Mouse (Mus musculus) B cell, adult 62 days (primary cell): ENCODE data around the gene B4galt7. TPM values are rescaled to one million over a fixed set of nuclear protein-coding genes. Genes with fewer than 3 reads are reported as not detected.

ENCODE experiments used
- total RNA-seq: library from RNA; stranded (reverse); gene quantifications from 4 replicates; pipeline ENCODE4 v1.2.4, GENCODE M21; 2023

Gene B4galt7
- 19.4 to 21.3 TPM (median 21.0 TPM) in 4 replicates for total RNA-seq

GRCm38 (mm10) chr13:55599566-55600540 lies at the start of gene B4galt7:
TSS of gene B4galt7 (plus strand) at chr13:55599896.

GRCm38 (mm10) chr13:55571027-55571751 lies 28.5 kb upstream of the B4galt7 start, which contains the start of gene Fam193b:
TSS of gene Fam193b (minus strand) at chr13:55571120.

GRCm38 (mm10) chr13:55573432-55573831 lies 26.3 kb upstream of the B4galt7 start, which contains the start of gene Tmed9:
TSS of gene Tmed9 (plus strand) at chr13:55573732.

GRCm38 (mm10) chr13:55622649-55623541 lies 23.2 kb downstream of the B4galt7 start, which contains the start of gene Caml:
TSS of gene Caml (plus strand) at chr13:55623005.

GRCm38 (mm10) chr13:55634639-55635127 lies 35.0 kb downstream of the B4galt7 start, which contains the start of gene Ddx46:
TSS of gene Ddx46 (plus strand) at chr13:55635027.

Other genes starting within 250 kb of the B4galt7 start
- gene Lman2, start 237.1 kb upstream of the B4galt7 start, total RNA-seq, result 110 to 117 TPM (median 115 TPM) in 4 replicates
- 70.0 to 75.1 TPM (median 71.6 TPM) in 4 replicates for gene Rgs14, start 230.2 kb upstream of the B4galt7 start, total RNA-seq
- 0.34 to 0.57 TPM in 2 of 4 replicates, not detected in the others for gene Slc34a1, start 201.7 kb upstream of the B4galt7 start, total RNA-seq
- not detected in 4 replicates for gene Pfn3, start 184.7 kb upstream of the B4galt7 start, total RNA-seq
- gene F12, start 173.1 kb upstream of the B4galt7 start, total RNA-seq, result 1.7 to 3.4 TPM (median 2.1 TPM) in 4 replicates
- gene Grk6, start 154.8 kb upstream of the B4galt7 start, total RNA-seq, result 450 to 472 TPM (median 456 TPM) in 4 replicates
- gene Prr7, start 135.6 kb upstream of the B4galt7 start, total RNA-seq, result 35.7 to 43.7 TPM (median 39.2 TPM) in 4 replicates
- gene Dbn1, start 111.8 kb upstream of the B4galt7 start, total RNA-seq, result 0.22 to 0.52 TPM (median 0.36 TPM) in 4 replicates
- 27.3 to 33.8 TPM (median 28.3 TPM) in 4 replicates for gene Pdlim7, start 86.2 kb upstream of the B4galt7 start, total RNA-seq
- 301 to 339 TPM (median 308 TPM) in 4 replicates for gene Dok3, start 70.6 kb upstream of the B4galt7 start, total RNA-seq
- gene Ddx41, start 63.2 kb upstream of the B4galt7 start, total RNA-seq, result 135 to 141 TPM (median 138 TPM) in 4 replicates
- gene Fam193b, start 28.8 kb upstream of the B4galt7 start, total RNA-seq, result 147 to 156 TPM (median 152 TPM) in 4 replicates
- 84.0 to 89.7 TPM (median 88.8 TPM) in 4 replicates for gene Tmed9, start 26.2 kb upstream of the B4galt7 start, total RNA-seq
- 18.0 to 23.1 TPM (median 19.1 TPM) in 4 replicates for gene Caml, start 23.1 kb downstream of the B4galt7 start, total RNA-seq
- 96.1 to 100.0 TPM (median 99.8 TPM) in 4 replicates for gene Ddx46, start 35.1 kb downstream of the B4galt7 start, total RNA-seq
- 22.3 to 24.8 TPM (median 23.3 TPM) in 4 replicates for gene B230219D22Rik, start 93.2 kb downstream of the B4galt7 start, total RNA-seq
- 13.2 to 15.0 TPM (median 13.9 TPM) in 4 replicates for gene Txndc15, start 114.8 kb downstream of the B4galt7 start, total RNA-seq
- 26.1 to 31.5 TPM (median 29.2 TPM) in 4 replicates for gene Pcbd2, start 127.5 kb downstream of the B4galt7 start, total RNA-seq
- not detected in 4 replicates for gene Catsper3, start 184.7 kb downstream of the B4galt7 start, total RNA-seq
- not detected in 4 replicates for gene Pitx1, start 236.3 kb downstream of the B4galt7 start, total RNA-seq